Mouse (Mus musculus) bone marrow, adult 2 months (tissue): ENCODE results near the gene Hpca.

Experiments used
- CTCF ChIP-seq: fragments of 200-500 bp; IDR thresholded peaks from 2 replicates; pipeline ENCODE4 v1.5.1; 2011; ENCODE audit warnings: low read length, control low read depth; ENCODE audit not compliant: control insufficient read depth, insufficient read depth
- POLR2A ChIP-seq: fragments of 200-500 bp; IDR thresholded peaks from 2 replicates; pipeline ENCODE4 v1.6.1; 2011; ENCODE audit warnings: low read depth, mild to moderate bottlenecking, control low read depth, low read length, borderline replicate concordance; ENCODE audit not compliant: control insufficient read depth

DNA sequence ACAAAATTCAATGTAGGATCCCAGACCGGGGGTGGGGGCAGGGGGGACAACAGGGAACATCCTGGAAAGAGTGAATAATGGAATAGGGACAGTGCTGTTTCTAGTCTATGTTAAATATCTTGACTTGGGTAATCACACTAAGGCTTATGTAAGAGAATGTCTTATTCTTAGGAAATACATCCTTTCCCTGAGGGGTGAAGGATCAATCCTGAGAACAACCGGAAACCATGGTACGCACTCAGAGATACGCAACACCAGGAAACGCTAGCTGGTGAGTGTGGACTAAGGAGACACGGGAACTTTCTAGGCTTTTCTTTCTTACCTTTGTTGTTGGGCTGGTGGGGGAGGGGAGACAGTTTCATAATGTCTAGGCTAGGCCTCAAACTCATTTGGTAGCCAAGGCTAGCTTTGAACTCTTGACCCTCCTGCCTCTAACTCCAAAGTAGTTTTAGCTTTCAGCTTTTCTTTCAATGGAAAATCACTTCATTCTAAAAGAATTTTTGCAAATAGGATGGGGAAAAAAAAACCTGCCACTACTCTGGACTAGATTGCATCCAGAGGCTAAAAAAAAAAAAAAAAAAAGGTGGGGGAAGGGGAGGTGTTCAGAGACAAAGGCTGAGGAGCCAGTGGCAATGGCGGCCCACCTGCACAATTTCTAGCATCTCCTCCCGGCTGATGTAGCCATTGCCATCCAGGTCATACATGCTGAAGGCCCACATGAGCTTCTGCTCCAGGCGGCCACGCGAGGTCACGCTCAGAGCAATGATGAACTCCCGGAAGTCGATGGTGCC lies 3.9 kb downstream of the Hpca start:
- no peak for TF ChIP-seq CTCF
- no peak for TF ChIP-seq POLR2A
